Mouse (Mus musculus): Measurements from ENCODE around the gene Shisa5.

Gene Shisa5

DNA sequence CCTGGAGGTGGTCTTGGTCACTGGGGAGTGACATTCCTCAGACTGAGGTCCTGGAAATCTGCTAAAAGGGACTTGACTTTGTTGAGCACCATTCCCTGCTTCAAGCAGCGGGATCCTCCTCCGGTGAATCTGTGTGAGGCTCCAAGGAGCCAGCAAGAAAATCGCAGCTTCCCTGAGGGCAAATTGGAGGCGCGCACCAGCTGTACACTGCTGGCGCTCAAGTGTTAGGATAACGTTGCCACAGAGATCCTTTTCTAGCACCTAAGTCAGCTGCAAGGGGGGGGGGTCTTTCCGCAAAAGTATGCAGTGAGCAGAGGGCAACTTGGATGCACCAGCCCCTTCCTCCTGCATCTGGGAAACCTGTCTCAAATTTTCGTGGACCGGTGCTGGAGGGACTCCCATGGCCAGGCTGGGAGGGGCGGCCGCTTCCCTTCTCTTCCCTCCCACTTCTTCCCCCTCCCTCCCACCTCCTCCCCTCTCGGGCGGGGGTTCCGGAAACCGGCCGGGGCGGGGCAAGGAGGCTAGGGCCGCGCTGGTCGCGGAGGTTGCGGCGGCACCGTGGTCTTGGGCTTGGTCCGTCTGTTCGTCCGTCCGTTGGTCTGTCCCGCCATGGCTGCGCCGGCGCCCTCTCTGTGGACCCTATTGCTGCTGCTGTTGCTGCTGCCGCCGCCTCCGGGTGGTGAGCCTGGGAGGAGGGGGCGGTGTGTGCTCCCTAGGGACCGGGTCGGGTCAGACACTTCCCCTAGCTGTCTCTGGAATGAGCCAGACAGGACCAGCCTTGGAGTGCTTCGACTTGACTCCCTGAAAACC, at the start of gene Shisa5:
Shisa5 (plus strand) TSS at position 480 of the 810 bp plus-strand sequence.
- peak; percentile 27 for DNase-seq

- DNase-seq, result no peak
Observed at GRCm38 (mm10) chr9:108989802-108990461, 48.4 kb upstream of the Shisa5 start.

DNA sequence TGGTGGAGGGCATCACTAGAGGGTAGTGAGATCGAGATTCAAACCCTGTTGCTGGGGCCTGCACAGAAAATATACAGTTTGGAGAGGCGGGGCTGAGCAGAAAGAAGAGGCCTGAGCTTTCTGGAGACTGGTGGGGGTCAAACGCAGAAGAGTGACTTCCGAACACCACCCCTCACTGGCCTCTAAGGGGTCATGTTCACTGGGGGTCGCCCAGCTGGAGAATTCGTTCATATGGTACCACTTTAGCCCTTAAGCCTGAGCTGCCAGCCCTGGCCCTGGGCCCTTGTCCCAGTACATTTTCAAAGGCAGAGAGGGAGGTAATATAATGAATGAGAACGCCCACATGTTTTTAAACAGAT, 47.9 kb upstream of the Shisa5 start:
- no peak for DNase-seq

- DNase-seq, result peak; percentile 86
Observed at GRCm38 (mm10) chr9:108991428-108992084, 46.8 kb upstream of the Shisa5 start, which contains the start of gene Pfkfb4. Gene Pfkfb4, plus strand, starts transcription at chr9:108991778.

GRCm38 (mm10) chr9:108992085-108992469, 46.3 kb upstream of the Shisa5 start:
- no peak for DNase-seq

GRCm38 (mm10) chr9:108992620-108993361, 45.6 kb upstream of the Shisa5 start:
- no peak for DNase-seq

DNA sequence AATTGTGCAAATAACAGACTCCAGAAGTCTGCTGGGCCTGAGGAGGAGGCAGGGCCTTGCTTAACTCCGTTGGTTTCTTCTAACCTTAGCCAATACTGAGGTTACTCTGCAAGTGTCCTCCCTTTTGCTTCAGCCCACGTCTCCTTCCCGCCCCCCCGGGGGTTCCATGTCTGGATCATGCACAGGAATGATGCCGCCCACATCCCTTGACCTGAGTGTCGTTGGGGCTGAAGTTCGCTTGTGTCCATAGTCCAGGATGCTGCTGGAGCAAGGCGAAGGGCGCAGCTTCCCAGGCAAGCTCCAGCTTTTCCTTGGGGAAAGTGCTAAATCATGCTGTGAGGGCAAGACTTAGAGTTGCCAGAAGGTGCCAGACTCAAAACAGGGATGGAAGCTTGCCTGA, 42.0 kb upstream of the Shisa5 start:
- no peak for DNase-seq

DNA sequence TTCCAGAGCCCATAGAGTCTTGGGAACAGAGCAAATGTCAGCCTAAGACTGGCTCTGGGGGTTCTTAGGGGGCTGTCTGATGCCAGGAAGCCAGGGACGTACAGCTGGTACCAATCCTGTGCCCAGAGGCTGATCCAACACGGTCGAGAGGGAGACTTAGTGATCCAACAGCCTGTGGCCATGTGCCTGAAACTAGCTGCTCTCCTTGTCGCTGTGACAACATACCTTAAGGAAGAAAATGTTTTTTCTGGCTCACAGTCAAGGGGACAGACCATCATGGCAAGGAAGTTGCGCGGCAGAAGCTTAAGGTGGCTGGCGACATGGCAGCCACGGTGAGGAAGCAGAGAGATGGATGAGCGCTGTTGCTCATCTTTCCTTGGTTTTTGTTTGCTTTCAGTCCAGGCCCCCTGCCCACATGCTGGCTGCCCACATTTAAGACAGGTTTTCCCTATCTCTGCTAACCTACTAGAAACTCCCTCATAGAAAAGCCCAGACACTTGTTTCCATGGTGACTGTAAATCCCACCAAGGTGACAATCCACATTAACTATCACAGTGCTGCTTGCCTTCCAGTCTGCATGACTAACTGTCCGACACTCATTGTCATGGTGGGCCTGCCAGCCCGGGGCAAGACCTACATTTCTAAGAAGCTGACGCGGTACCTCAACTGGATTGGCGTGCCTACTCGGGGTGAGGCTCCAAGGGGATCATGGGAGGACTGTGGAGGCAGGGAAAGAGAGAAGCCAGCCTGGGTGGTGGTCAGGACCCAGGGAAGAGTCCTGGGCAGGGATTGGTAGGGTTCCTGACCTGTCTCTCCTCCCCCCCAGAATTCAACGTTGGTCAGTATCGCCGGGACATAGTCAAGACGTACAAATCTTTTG, 39.8 kb upstream of the Shisa5 start:
- no peak for DNase-seq

GRCm38 (mm10) chr9:108999167-108999526, 39.2 kb upstream of the Shisa5 start:
- no peak for DNase-seq

DNA sequence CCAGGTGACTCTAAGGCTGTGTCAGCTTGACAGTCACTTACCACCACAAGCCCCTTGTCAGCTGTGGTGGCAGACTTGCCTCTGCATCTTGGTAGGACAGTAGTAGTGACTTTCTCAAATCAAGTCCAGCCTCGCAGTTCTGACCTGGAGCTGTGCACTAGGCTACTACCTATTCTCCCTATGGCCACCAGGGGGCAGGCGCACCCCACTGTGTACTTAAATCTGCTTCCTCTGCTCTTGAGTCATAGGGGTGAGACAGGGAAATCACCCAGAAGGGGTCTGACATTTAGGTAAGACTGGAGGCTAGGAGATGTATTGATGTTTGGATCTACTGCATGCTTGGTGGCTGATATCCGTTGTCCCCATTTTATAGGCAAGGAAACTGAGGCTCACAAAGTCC, 37.6 kb upstream of the Shisa5 start:
- no peak for DNase-seq

GRCm38 (mm10) chr9:109003201-109003600, 35.2 kb upstream of the Shisa5 start:
- DNase-seq, result peak; percentile 32

- no peak for DNase-seq
Observed at GRCm38 (mm10) chr9:109007025-109007780, 31.2 kb upstream of the Shisa5 start.

DNA sequence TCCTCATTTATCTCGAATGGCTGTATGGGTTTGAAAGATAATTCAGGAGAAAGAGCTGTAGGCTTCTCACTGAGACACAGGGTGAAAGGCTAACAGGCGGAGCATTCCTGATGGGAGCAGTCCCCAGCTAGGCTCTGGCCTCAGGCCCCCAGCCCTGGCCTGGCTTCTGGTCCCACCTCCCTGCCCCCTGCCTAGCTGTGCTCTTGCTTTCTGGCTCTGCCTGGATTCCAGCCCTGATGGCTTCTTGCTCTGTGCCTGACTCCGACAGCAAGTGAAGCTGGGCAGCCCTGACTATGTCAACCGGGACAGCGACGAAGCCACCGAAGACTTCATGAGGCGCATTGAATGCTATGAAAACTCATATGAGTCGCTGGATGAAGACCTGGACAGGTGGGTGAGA, 30.3 kb upstream of the Shisa5 start:
- no peak for DNase-seq

DNA sequence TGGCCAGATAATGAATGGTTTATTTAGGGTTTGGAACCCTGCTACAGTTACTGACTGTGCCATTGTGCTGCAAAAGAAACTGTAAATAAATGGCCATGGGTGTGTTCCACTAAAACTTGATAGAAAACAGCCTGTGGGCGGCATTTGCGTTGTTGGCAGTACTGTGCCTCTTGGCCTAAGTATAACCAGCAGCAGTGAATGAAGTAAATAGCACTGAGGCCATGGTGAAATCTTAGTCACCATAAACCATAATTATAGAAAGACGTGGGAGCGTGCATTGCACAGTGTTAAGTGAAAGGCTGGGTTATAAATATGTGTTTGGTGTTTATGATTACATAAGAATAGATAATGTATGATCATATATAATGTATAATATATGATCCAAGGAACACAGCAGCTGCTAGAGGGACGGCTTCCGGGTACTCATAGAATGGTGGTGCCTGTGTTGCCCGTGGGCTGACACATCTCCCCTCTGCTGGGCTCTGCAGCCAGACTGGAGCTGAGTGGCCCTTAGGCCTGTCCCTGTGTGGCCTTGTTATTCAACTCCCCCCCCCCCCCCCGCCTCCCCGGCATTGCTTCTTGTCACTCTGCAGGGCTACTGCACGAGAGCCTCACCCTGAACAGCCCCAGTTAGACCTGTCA, 29.2 kb upstream of the Shisa5 start:
- DNase-seq, result peak; percentile 52

DNA sequence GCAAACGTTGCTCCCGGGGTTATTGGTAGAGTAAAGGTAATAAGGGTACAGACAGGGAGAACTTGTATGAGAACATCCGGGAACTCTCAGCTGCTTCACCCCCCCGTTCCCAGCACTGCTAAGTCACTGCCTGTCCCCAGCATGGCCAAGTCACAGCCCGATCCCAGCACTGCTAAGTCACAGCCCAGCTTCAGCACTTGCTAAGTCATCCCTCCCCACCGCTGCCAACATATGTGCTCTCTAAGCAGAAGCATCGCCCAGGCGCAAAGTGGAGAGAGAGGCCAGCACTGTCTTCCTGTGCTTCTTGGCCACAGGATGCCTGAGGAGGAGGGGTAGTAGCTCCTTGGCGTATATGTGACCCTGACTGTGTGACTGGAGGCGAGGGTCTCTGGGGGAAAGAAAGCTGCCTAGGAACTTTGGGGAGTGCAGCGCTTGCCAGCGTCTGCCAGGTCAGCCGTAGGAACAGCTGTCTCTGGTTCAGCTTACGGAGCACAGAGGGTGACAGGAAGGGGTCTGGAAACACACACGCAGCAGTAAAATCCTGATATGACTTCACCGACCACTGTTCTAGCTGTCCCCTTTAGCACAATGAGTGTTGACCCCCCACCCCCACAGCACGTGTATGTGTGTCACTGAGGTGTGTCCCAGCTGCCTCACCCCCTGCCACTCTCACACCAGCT, 28.6 kb upstream of the Shisa5 start:
- DNase-seq, result peak; percentile 52

DNA sequence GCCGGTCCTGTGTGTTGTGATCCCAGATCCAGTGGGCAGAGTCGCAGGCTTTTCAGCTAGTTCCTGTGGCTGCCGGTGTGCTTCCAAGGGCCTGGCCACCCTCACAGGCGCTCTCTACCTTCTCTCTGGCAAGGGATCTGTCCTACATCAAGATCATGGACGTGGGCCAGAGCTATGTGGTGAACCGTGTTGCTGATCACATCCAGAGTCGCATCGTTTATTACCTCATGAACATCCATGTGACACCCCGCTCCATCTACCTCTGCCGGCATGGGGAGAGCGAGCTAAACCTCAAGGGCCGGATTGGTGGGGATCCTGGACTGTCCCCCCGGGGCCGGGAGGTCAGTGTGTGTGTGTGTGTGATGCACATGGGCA, 28.1 kb upstream of the Shisa5 start:
- DNase-seq, result no peak

DNA sequence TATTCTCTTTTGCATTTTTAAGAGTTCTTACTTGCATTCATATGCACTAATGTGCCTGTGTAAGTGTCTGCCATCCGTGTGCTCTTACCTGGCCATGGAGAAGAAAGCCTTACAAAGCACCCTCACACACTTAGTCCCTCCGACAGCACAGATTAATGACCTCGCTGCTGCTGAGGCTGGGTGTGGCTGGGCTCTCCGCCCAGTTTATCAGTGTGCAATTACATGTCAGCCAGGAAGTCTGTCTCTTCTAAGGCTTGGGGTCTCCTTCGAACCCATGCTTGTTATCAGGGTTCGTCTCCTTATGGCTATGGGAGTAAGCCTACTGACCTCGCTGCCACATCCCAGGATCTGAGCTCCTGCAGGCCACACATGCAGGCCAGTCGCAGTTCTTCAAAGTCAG, 23.0 kb upstream of the Shisa5 start:
- no peak for DNase-seq

DNA sequence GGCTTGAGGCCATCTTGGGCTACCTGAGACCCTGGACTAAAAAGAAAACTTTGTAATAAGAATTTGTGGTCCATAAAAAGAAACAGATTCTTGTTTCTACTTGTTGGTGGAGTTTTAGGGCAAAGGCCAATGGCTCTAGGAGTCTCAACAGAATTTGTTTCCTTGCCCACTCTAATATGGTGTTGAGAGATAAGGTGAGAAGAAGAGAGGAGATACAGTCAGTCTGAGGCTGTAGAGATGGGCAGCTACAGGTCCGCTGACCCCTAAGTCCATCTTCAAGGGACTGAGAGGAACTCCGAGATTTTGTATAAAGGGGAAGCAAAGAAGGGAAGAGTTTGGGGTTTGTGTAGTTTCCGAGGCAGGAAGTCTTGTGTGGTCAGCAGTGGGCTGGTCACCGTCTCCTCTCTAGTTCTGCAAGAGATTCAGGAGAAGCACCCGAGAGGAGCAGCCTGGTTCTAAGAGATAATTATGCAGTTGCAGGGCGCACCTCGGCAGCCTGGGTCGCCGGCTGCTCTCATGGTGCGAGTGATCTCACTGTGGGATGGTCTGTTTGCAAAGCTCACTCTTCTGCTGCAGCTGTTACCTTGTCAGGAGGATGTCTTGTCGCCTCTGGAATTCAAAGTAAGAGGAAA, 21.3 kb upstream of the Shisa5 start:
- DNase-seq, result no peak

GRCm38 (mm10) chr9:109021428-109021827, 16.9 kb upstream of the Shisa5 start:
- DNase-seq, result no peak

Measured in right cerebral cortex, postnatal 25 days (tissue).